Mouse (Mus musculus) right cerebral cortex, postnatal 4 days (tissue): ENCODE measurements at regions not wholly inside any gene's neighbourhood (a gene's known extent, or its start where the extent isn't known, plus 50 kb on each side); places are given as distances from the start of the nearest gene placed in this dataset.
"Not testable (repeated sequence)": the region's sequence is repeated elsewhere in the genome, so short reads cannot be mapped to it uniquely, and the experiment has no call there.

Experiments
- DNase-seq: peaks from one replicate; pipeline ENCODE4 v3.0.0-alpha.2; 2022

GRCm38 (mm10) chr11:63211501-63211900 is 82.7 kb downstream of the Pmp22 start:
- no peak for DNase-seq

DNA sequence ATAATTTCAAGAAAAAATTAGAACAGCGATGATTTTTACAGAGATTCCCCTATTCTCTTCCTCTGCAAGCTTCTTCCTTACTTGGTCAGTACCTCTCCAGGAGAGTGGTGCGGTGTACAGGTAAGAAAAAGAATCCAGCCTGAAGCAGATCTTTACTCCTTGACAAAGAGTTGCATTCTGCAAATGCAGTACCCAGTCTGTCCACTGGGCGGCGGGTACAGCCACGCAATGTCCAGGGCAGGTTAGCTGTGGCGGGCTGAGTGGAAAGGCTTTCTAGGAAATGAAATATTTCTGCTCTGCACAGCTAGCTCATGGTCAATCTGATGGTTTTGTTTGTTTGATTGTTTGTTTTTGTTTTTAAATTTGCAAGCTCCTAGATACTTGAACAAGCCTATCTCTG is 84.3 kb downstream of the Pmp22 start:
- peak; percentile 95 for DNase-seq

DNA sequence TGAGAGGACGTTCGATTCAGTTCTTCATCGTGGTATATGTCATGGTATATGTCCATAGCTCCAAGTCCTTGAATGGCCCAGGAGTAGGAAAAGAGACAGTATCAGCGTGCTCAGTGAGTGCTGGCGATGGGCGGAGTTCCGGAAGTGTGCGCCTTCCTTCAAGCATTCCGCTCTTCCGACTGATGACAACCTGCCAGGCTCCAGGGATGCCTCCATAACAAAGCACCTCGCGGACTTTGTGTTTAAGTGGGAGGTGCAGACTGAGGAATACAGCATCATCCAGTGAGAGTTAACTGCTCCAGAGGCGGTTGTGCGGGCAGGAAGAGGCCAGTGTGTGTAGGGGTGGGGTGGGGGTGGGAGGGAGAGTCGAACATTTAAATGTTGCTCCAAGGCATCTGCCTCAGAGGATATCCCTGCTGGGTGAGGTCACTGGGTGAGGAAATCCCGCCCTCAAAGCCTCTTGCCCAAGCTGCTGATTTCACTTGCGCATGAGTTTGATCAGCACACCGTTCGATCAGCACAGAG is 85.2 kb downstream of the Pmp22 start:
- DNase-seq, result no peak

GRCm38 (mm10) chr11:63215993-63216392 is 87.2 kb downstream of the Pmp22 start:
- DNase-seq, result no peak

DNA sequence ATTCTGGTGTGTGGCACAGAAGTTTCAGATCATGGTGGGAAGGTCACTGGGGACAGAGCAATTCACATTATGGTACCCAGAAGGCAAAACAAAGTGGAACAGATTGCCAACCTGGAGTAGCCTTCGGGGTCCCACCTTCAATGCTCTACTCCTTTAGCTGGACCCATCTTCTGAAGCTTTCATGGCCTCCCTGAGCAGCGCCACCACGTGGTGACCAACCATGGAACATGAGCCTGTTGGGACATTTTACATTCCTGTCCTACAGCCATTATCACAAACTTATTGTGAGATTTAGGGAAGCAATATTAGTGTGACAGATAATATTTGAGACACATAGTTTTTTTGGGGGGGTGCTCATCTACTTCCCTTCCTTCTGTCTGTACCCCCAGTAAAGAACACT is 88.3 kb downstream of the Pmp22 start:
- no peak for DNase-seq

DNA sequence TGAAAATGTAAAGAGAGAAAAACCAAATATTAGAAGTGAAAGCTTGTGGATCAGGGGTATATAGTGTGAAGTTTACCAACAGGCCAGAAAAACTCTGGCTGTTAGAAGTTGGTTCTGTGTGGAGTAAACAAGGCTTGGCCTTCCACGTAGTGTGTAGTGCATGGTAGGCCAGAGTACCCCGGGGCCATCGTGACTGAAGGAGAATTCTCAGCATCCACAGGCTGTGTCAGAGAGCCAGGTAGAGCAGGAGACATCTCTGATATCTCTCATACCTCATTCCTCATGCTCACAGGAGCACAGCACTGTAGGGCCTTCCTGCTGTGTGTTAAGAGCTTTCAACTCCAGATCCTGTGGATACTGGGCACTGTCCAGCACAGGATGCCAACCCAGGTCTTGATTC is 97.7 kb downstream of the Pmp22 start:
- DNase-seq, result no peak

GRCm38 (mm10) chr11:63230786-63231185 is 102.0 kb downstream of the Pmp22 start:
- DNase-seq, result no peak

GRCm38 (mm10) chr11:63233172-63233966 is 104.6 kb downstream of the Pmp22 start:
- DNase-seq, result no peak

DNA sequence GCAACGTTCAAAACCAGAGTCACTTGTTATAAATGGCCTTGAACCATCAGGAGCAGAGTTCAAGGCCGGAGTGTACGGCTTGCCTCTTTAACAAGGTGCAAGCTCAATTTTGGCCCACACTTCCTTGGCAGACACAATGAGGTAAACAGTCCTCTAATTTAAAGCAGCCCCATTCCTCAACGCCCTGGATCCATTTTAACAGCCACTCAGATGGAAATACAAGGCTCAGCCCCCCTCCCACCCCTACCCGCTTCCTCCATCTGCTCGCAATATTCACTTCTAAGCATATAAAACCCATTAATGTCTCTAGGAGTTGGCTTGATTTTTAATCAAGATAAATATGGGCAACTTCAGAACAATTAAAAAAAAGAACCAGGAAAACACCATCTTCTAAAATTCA is 105.7 kb downstream of the Pmp22 start:
- DNase-seq, result no peak

DNA sequence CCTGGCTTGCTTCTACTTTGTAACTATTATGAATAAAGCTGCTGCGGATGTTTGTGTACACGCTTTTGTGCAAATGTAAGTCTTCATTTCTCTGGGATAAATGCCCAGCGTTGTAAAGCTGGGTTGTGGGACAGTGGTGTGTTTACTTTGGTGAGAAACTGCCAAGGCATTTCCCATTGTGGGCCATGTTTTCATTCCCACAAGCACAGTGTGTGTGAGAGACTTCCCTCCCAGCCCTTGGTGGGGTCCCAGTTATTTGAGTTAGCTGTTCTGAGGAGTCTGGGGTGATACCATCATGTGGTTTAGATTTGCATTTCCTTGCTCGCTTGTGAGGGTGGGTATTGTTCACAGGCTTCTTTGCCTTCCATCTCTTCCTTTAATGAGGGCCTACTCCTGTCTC is 109.9 kb downstream of the Pmp22 start:
- DNase-seq, result no peak

DNA sequence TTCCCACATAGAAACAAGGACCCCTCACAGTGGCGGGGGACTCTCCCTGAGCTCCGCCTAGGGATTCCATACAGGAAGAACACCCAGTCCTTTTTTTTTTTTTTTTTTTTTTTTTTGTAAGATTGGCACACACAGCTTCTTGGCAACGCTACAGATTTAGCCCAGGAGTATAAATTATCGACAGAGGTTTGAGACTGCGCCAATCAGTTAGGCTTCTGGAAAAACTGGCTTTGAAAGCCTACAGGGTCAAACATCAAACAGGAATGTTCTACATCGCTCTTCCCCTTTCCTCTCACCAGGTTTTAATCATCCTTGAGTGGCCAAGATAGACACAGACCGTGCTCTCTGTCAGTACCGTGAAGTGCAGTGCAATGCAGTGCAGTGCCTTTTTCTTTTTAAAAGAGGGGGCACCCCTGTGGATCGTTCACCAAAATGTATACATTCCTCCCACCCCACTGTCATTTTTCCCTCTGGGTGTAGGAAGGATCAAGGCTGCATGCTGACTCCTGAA is 115.2 kb downstream of the Pmp22 start:
- DNase-seq, result no peak

- DNase-seq, result no peak
These were observed 116.3 kb downstream of the Pmp22 start for GRCm38 (mm10) chr11:63245041-63245440.

DNA sequence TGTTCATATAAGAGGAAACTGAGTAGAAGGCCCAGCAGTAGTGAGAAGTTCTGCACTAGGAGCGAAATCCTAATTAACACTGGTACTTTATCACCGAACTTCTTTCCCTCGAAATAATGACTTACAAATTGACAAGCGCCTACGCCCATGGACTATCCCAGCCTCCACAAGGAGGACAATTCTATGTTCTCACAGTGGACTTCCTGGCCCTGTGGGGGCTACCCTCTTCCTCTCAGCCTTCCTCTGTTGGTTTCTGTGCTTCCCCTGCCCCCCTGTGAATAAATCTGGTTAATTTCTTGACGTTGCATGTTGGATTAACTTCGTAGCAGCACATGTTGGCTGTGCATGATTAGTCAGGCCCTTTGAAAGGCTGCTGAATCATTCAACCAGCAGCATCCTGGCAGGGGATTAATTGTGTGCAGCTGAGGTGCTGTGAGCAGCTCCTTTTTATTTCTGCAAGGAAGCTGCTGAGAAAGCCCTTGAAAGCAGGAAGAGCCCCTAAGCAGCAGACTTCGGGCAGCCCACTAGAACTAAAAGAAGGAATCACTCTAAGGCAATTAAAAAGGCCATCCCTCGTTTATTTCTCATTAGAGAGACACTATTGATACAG is 117.4 kb downstream of the Pmp22 start:
- no peak for DNase-seq

GRCm38 (mm10) chr11:63252012-63252856 is 123.5 kb downstream of the Pmp22 start:
- DNase-seq, result no peak

GRCm38 (mm10) chr11:63252968-63253602 is 124.3 kb downstream of the Pmp22 start:
- DNase-seq, result no peak

- no peak for DNase-seq
These were observed 135.8 kb downstream of the Pmp22 start for GRCm38 (mm10) chr11:63264432-63265061.

- DNase-seq, result not testable (repeated sequence)
These were observed 137.5 kb downstream of the Pmp22 start for GRCm38 (mm10) chr11:63266290-63266689.

DNA sequence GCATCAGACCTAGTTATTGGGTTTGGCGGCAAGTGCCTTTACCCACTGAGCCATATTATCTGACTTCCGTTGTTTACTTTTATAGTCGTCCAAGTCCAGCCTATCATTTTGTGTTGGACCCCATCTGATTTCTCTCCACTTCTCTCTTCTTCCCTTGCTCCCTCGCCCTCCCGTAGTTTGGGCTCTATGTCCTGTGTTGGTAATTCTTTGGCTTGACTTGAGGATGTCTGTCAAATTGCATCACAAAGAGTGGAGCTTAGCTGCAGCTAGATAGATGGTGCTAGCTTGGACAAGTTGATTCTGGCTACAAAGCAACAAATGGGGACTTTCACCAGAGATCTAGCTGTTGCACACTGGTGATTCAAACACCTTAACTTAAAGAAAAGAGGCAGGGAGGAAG is 147.9 kb downstream of the Pmp22 start:
- no peak for DNase-seq

DNA sequence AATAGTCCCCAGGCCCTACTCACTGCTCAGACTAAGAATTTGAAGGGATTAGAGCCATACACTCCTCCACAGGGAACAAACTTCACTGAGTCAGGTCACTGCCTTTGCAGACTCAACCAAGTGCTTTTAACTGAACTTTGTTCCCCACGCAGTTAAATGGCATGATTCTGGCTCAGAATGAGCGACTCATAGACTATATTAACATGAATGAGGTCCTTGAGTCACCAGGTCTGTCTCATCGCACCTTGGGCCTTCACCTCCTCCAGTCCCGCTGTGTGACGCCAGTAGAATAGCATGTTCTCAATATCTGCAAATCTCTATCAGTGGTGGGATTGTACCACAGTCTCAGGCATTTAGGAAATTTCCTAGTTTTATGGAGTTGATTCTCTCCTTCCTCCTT is 153.1 kb downstream of the Pmp22 start:
- no peak for DNase-seq

GRCm38 (mm10) chr11:63282541-63282940 is 153.8 kb downstream of the Pmp22 start:
- no peak for DNase-seq

DNA sequence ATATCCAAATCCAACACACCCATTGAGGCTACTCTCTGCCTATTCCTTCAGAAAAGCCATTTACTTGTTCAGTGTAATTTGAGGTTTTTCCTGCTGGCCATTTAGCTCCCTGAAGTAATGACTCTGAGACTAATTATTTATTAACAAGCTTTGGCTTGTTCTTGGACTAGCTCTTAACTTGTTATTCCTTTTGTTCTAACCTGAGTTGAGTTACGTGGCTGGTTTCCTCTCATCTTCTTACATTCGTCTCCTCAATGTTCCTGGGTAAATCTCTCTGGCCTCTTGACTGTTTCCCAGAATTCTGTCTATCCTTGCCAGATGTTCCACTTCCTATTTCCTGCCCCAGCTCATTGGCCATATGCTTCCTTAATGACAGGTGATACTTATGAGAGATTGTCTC is 157.2 kb downstream of the Pmp22 start:
- DNase-seq, result no peak

DNA sequence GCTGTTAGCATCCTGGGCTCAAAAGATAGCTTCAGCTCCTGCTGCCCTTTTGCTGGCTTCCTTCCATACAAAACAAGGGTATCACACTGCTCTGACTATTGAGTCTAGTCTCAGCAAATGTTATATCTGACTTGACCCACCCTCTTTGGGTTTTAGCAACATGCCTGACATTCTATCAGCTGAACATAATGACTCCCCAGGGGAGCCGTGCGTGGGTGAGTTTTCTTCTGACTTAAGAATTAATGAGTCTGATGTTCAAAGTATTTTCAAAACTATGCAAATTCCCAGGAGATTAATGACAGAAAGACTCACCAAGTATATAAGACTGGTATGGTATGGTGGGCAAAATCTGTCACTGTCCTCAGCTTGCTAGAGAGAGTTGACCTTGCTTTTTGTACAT is 159.0 kb downstream of the Pmp22 start:
- no peak for DNase-seq
